Mouse (Mus musculus) testis, adult 2 months (tissue): Measurements from ENCODE around the gene Itpk1. TPM values are rescaled to one million over a fixed set of nuclear protein-coding genes. Genes with fewer than 3 reads are reported as not detected.

Source experiments
- H3K27ac ChIP-seq: fragments of 200-500 bp; 2 replicates; pipeline ENCODE4 v1.5.1; 2012; ENCODE audit warnings: low read depth, low read length; ENCODE audit not compliant: control insufficient read depth, insufficient read depth
- H3K27me3 ChIP-seq: fragments of 200-500 bp; 2 replicates; pipeline ENCODE4 v1.6.1; 2012; ENCODE audit warnings: mild to moderate bottlenecking, low read length, moderate library complexity; ENCODE audit not compliant: control insufficient read depth, insufficient read depth
- H3K36me3 ChIP-seq: fragments of 200-500 bp; 2 replicates; pipeline ENCODE4 v1.6.1; 2012; ENCODE audit warnings: mild to moderate bottlenecking, low read length; ENCODE audit not compliant: control insufficient read depth, insufficient read depth
- H3K4me1 ChIP-seq: fragments of 200-500 bp; 2 replicates; pipeline ENCODE4 v1.6.1; 2012; ENCODE audit warnings: low read length; ENCODE audit not compliant: control insufficient read depth, insufficient read depth
- H3K4me3 ChIP-seq: fragments of 200-500 bp; 2 replicates; pipeline ENCODE4 v1.5.1; 2012; ENCODE audit warnings: low read depth, mild to moderate bottlenecking, low read length, moderate library complexity, mixed read lengths; ENCODE audit not compliant: control insufficient read depth
- CTCF ChIP-seq: fragments of 200-500 bp; IDR thresholded peaks from 2 replicates; pipeline ENCODE4 v1.5.1; 2012; ENCODE audit warnings: low read depth, mild to moderate bottlenecking, inconsistent platforms, low read length, moderate library complexity; ENCODE audit not compliant: control insufficient read depth, insufficient read depth, insufficient replicate concordance
- POLR2A ChIP-seq: fragments of 200-500 bp; IDR thresholded peaks from 2 replicates; pipeline ENCODE4 v1.6.1; 2012; ENCODE audit warnings: low read depth, mild to moderate bottlenecking, inconsistent platforms, low read length, moderate library complexity; ENCODE audit not compliant: control insufficient read depth
- polyA plus RNA-seq: library from polyadenylated mRNA; depleted of rRNA; stranded (reverse); fragments of >200 nt; gene quantifications from 2 replicates; pipeline ENCODE4 v1.2.3, GENCODE M21; 2012

The Itpk1 gene
- polyA plus RNA-seq, 1 experiment, result 32.3 TPM

GRCm38 (mm10) chr12:102696635-102697354, 7.9 kb downstream of the Itpk1 start:
- H3K4me3 ChIP-seq, result no peak overlapping the region
- no peaks in the 10 kb centered on the region for H3K27me3 ChIP-seq
- no peaks in the 10 kb centered on the region for H3K36me3 ChIP-seq
- TF ChIP-seq POLR2A, result no peak
- TF ChIP-seq CTCF, result no peak
- H3K4me1 ChIP-seq, result peaks cover 17% of the 10 kb centered on the region
- no peak overlapping the region for H3K27ac ChIP-seq

DNA sequence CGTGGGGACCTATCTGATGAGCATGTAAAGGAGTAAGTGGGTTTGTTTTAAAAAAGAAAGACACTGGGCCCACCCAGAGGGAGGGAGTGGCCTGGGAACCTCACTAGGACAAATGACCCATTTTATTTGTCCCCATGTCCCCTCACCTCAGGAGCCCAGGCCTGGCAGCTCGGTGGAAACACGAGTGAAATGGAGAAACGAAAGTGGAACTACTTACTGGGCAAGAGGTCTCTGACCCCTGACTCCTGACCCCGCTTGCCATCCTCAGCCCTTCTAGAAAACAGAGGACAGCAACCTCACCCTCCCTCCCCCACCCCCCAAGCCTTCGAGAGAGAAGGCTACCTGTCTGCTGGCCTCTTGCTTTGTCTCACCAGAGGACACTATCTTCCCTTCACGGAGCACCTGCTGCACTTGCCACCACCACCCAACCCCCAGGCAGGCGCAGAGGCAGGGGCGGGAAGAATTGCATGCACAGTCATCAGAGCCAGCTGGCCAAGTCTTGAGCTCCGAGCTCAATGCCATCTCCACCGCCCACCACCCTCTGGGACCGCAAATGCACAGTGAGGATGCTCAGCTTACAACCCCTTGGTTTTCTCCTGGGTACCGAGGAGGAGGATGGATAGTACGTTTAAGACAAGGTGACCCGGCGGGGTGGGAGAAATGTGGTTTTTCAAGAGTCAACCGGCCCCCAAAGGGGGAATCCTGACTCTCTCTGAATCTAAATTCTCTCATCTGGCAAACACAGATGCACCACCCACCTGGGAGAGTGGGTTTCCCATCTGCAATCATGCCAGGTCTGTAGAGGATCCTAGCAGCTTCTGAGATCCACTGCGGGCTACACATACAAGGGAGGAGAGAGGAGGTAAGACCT, 9.1 kb downstream of the Itpk1 start:
- no peaks in the 10 kb centered on the region for H3K36me3 ChIP-seq
- H3K27me3 ChIP-seq, result no peaks in the 10 kb centered on the region
- H3K27ac ChIP-seq, result no peak overlapping the region
- H3K4me3 ChIP-seq, result no peak overlapping the region
- TF ChIP-seq CTCF (no peak), POLR2A (no peak)
- H3K4me1 ChIP-seq, result peaks cover 19% of the 10 kb centered on the region

GRCm38 (mm10) chr12:102691761-102692160, 13.0 kb downstream of the Itpk1 start:
- TF ChIP-seq POLR2A (no peak), CTCF (no peak)
- no peak overlapping the region for H3K27ac ChIP-seq
- H3K36me3 ChIP-seq, result no peaks in the 10 kb centered on the region
- no peak overlapping the region for H3K4me3 ChIP-seq
- no peaks in the 10 kb centered on the region for H3K27me3 ChIP-seq
- peaks cover 12% of the 10 kb centered on the region for H3K4me1 ChIP-seq

DNA sequence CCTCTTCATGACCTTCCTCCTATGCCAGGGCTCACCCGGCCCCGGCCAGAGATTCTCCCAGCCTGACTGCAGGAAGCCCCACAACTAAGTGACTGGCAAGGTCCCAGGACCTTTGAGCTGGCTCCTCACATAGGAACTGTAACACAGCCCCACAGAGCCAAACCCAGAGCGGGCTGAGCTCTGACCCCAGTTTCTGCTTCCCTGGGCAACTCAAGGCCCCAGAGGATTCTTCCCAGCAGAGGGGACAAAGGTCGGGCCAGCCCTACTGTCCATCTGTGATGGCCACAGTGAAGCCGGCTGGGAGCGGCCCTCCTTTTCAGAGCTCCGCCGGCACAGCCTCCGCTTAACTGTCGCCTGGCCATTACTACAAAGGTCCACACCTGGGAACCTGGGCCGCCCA, 13.6 kb downstream of the Itpk1 start:
- peaks cover 6% of the 10 kb centered on the region for H3K4me1 ChIP-seq
- H3K36me3 ChIP-seq, result no peaks in the 10 kb centered on the region
- H3K27ac ChIP-seq, result no peak overlapping the region
- no peak overlapping the region for H3K4me3 ChIP-seq
- no peaks in the 10 kb centered on the region for H3K27me3 ChIP-seq
- TF ChIP-seq POLR2A (no peak), CTCF (no peak)

GRCm38 (mm10) chr12:102689773-102690563, 14.8 kb downstream of the Itpk1 start:
- no peak overlapping the region for H3K27ac ChIP-seq
- no peaks in the 10 kb centered on the region for H3K36me3 ChIP-seq
- no peak overlapping the region for H3K4me3 ChIP-seq
- no peak for TF ChIP-seq CTCF
- TF ChIP-seq POLR2A, result no peak
- no peaks in the 10 kb centered on the region for H3K27me3 ChIP-seq
- peaks cover 2% of the 10 kb centered on the region; the same call in 1 of the 2 replicates for H3K4me1 ChIP-seq

- H3K27me3 ChIP-seq, result no peaks in the 10 kb centered on the region
- H3K36me3 ChIP-seq, result no peaks in the 10 kb centered on the region
- peaks cover 5% of the 10 kb centered on the region; the same call in 1 of the 2 replicates for H3K4me1 ChIP-seq
- H3K4me3 ChIP-seq, result no peak overlapping the region
- no peak for TF ChIP-seq POLR2A
- no peak for TF ChIP-seq CTCF
- H3K27ac ChIP-seq, result no peak overlapping the region
Measured at GRCm38 (mm10) chr12:102686321-102686720, 18.4 kb downstream of the Itpk1 start.

DNA sequence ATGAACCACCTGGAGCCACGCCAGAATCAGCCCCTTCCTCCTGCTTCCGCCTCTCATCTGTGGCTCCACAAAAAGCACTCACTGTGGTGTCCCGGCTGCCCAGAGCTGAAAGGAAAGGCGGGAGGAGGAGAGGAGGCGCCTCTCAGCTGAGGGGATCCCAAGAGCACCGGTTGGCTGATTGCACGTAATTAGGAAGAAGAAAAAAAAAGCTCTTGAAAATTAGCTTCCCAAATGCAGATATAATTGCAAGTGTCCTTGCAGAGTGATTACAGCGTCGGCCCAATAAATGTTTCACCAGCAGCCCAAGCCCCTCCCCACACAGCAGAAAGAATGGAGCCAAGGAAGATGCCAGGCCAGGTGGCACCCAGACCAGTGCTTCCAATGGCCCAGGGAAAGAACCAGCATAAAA, 19.2 kb downstream of the Itpk1 start:
- TF ChIP-seq POLR2A (no peak), CTCF (no peak)
- Histone ChIP-seq H3K4me1 (peaks cover 9% of the 10 kb centered on the region), H3K36me3 (no peaks in the 10 kb centered on the region), H3K27ac (no peak overlapping the region), H3K27me3 (no peaks in the 10 kb centered on the region), H3K4me3 (no peak overlapping the region)
